Mouse (Mus musculus): ENCODE measurements around the gene Mcrip1. TPM values are rescaled to one million over a fixed set of nuclear protein-coding genes. Genes with fewer than 3 reads are reported as not detected.

The Mcrip1 gene
- polyA plus RNA-seq, 1 experiment from 2014 or later = 215 TPM

DNA sequence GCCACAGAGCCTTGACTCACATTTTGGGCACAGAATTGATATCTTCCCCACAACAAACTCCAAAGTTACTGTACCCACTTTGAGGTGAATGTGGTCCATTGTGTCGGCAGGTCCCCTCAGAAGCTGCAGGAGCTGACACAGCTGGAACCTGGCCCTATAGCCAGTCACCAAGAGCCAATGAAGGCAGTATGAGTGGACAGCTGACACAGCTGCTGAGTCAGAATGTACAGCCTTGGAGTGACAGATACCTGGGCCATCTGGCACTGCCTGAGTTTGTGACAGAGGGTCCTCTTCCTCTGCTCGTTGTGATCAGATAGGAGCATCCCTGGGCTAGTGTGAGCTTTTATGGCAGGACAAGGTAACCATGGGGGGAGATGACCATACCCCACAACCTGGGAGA is 5.7 kb upstream of the Mcrip1 start:
- Histone ChIP-seq H3K4me1 (ENCODE audit: insufficient read depth, low read depth, low read length) (no peaks in the 10 kb centered on the region), H3K36me3 (ENCODE audit: insufficient read depth, low read length) (peaks cover 12% of the 10 kb centered on the region), H3K4me3 (ENCODE audit: low read depth, low read length) (no peak overlapping the region), H3K4me2 (replicated peaks; ENCODE audit: low read depth, low read length) (no peak overlapping the region), H3K27ac (ENCODE audit: low read length) (no peak overlapping the region), H3K9ac (replicated peaks; ENCODE audit: low read depth) (no peak overlapping the region), H3K9me3 (ENCODE audit: low read length) (no peaks in the 10 kb centered on the region), H3K27me3 (replicated peaks; ENCODE audit: insufficient read depth, low read length) (no peaks in the 10 kb centered on the region)
- TF ChIP-seq EP300 (IDR thresholded peaks at IDR 0.05) = no peak
- no peak for TF ChIP-seq CTCF (IDR thresholded peaks at IDR 0.05)
- no peak; the same call in 1 of the 2 replicates for ATAC-seq
- DNase-seq (ENCODE audit: low spot score) = no peak
- WGBS = 66% methylated on average over 2 of the region's 2 CpGs

DNA sequence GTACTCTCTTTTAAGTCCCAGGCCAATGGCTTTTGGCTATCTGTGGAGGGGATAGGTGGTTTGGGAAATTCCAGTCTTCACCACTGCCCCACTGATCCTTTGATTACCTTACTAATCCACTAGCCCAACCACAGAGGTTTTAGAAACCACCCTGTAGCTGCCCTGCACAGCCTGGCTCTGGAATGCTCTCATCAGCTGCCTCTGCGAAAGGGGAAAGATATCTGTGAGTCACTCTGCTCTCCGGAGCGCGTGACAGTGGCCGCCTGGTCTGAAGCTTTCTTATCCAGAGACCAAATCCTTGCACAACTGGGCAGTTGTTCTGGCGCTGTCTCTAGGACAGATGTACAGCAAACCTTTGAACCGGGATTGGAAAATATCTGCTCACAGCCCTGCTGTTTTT is 5.3 kb upstream of the Mcrip1 start:
- DNase-seq (ENCODE audit: low spot score) (peak; percentile 58), ATAC-seq (peak; percentile 58)
- Histone ChIP-seq H3K9me3 (ENCODE audit: low read length) (no peaks in the 10 kb centered on the region), H3K4me1 (ENCODE audit: insufficient read depth, low read depth, low read length) (peaks cover 3% of the 10 kb centered on the region), H3K4me2 (replicated peaks; ENCODE audit: low read depth, low read length) (no peak overlapping the region), H3K27ac (ENCODE audit: low read length) (no peak overlapping the region), H3K4me3 (ENCODE audit: low read depth, low read length) (no peak overlapping the region), H3K27me3 (replicated peaks; ENCODE audit: insufficient read depth, low read length) (no peaks in the 10 kb centered on the region), H3K36me3 (ENCODE audit: insufficient read depth, low read length) (peaks cover 9% of the 10 kb centered on the region), H3K9ac (replicated peaks; ENCODE audit: low read depth) (no peak overlapping the region)
- TF ChIP-seq CTCF (IDR thresholded peaks at IDR 0.05) (no peak), EP300 (IDR thresholded peaks at IDR 0.05) (no peak)
- WGBS = 79% methylated on average over 7 of the region's 7 CpGs

DNA sequence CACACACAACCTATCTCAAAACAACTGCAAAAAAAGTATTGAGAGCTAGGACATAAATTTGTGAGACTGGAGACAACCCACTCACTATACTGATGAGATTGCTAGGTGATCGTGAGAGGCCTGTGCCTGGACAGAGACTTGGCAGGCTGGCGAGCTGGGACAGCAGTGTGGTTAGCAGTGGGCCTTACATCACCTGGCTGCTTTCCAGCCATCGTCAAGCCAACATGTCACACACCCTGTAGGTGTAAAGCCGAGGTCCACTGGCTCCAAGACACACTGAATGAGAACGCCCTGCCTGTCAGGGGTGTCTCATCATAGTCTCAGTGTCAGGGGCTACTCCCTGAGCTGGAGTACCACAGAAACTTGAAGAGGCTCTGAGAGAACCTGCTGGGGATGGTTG is 3.2 kb upstream of the Mcrip1 start:
- Histone ChIP-seq H3K9me3 (ENCODE audit: low read length) (no peaks in the 10 kb centered on the region), H3K4me1 (ENCODE audit: insufficient read depth, low read depth, low read length) (peaks cover 11% of the 10 kb centered on the region), H3K4me2 (replicated peaks; ENCODE audit: low read depth, low read length) (no peak overlapping the region), H3K36me3 (ENCODE audit: insufficient read depth, low read length) (no peaks in the 10 kb centered on the region), H3K4me3 (ENCODE audit: low read depth, low read length) (no peak overlapping the region), H3K27ac (ENCODE audit: low read length) (no peak overlapping the region), H3K9ac (replicated peaks; ENCODE audit: low read depth) (no peak overlapping the region), H3K27me3 (replicated peaks; ENCODE audit: insufficient read depth, low read length) (no peaks in the 10 kb centered on the region)
- ATAC-seq (no peak), DNase-seq (ENCODE audit: low spot score) (no peak)
- WGBS = 62% methylated on average over 5 of the region's 5 CpGs
- TF ChIP-seq EP300 (IDR thresholded peaks at IDR 0.05) = no peak
- no peak for TF ChIP-seq CTCF (IDR thresholded peaks at IDR 0.05)

DNA sequence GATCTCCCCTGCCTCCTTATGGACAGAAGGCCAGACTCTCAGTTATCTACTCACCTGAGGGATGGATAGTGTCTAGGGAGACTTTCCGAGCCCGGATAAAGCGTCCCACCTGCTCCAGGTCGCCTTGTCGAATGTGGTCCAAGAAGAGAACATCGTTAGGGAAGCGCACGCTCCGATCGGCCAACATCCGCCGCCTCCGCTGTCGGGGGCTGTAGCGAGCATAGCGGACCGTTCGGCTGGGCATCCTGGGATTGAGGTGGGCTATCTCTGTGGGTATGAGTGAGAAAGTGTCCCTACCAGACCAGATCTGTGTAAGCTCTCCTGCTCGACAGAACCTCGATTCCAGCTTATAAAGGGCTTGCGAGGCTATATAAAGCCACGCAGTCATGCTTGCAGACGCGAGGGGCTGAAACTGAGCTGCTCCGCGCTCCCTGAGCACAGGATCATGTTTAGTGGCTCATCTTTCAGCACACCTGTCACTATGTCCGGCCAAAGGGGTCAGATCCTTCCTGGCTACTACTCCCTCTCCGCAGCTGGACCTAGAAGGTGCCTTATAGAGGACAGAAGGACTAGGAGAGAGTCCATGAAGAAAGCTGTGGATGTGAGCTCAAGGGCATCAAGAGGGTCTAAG is 1.4 kb upstream of the Mcrip1 start, which contains the start of gene Ppp1r27:
Ppp1r27 (minus strand) TSS at position 323 of the 631 bp plus-strand sequence.
- no peaks in the 10 kb centered on the region for H3K36me3 ChIP-seq (ENCODE audit: insufficient read depth, low read length)
- WGBS = 91% methylated on average over 28 of the region's 28 CpGs
- DNase-seq (ENCODE audit: low spot score) = no peak
- H3K9me3 ChIP-seq (ENCODE audit: low read length) = no peaks in the 10 kb centered on the region
- H3K27me3 ChIP-seq (replicated peaks; ENCODE audit: insufficient read depth, low read length) = no peaks in the 10 kb centered on the region
- peak within 1 kb of the TSS; percentile 66 for H3K4me2 ChIP-seq (replicated peaks; ENCODE audit: low read depth, low read length)
- no peak within 1 kb of the TSS for H3K9ac ChIP-seq (replicated peaks; ENCODE audit: low read depth)
- no peak for ATAC-seq
- peak within 1 kb of the TSS; percentile 97; the same call in 1 of the 2 replicates for H3K27ac ChIP-seq (ENCODE audit: low read length)
- no peak for TF ChIP-seq CTCF (IDR thresholded peaks at IDR 0.05)
- no peak for TF ChIP-seq EP300 (IDR thresholded peaks at IDR 0.05)
- peaks cover 15% of the 10 kb centered on the region for H3K4me1 ChIP-seq (ENCODE audit: insufficient read depth, low read depth, low read length)
- H3K4me3 ChIP-seq (ENCODE audit: low read depth, low read length) = peak within 1 kb of the TSS; percentile 76

DNA sequence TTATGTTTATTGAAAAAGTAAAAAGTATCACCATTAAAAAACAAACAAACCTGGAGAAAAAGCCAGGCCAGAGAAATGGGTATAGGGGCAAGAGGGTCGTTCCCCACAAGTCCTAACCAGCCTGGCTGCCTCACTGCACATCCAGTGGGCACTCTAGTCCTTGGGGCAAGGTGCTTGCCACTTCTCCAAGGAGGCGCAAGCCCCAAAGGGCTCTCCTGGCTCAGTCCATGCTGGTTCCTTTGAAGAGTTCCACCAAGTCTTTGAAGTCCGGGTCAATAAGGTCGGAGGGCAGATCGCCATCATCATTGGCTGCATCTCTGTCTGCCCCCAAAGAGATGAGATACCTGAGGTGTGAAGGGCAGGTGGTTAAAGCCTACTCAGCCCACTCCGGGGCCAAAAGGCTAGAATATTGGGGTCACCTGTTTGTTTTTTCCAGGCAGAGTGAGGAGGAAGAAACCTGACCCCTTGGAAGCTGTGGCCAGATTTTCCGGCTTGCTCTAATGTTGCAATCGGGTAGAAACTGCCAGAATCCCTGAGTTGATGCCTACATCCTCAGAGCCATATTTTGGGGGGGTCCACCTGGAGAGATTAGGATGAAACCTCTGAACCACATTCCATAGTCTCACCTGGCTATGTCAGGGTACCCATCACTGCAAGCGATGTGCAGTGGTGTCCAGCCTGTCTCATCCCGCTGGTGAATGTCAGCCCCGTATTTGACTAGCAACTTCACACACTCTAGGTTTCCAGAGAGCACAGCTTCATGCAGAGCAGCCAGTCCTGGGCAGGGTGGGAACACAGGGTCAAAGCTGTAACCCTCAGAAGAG is 671 bp upstream of the Mcrip1 start:
- H3K4me1 ChIP-seq (ENCODE audit: insufficient read depth, low read depth, low read length) = peaks cover 15% of the 10 kb centered on the region
- H3K9me3 ChIP-seq (ENCODE audit: low read length) = no peaks in the 10 kb centered on the region
- TF ChIP-seq CTCF (IDR thresholded peaks at IDR 0.05) (no peak), EP300 (IDR thresholded peaks at IDR 0.05) (no peak)
- 55% methylated on average over 11 of the region's 11 CpGs for WGBS
- peak overlapping the region; percentile 76 for H3K4me3 ChIP-seq (ENCODE audit: low read depth, low read length)
- peak overlapping the region; percentile 66 for H3K4me2 ChIP-seq (replicated peaks; ENCODE audit: low read depth, low read length)
- ATAC-seq (no peak), DNase-seq (ENCODE audit: low spot score) (no peak)
- H3K27ac ChIP-seq (ENCODE audit: low read length) = peak overlapping the region; percentile 97; the same call in 1 of the 2 replicates
- H3K27me3 ChIP-seq (replicated peaks; ENCODE audit: insufficient read depth, low read length) = no peaks in the 10 kb centered on the region
- no peaks in the 10 kb centered on the region for H3K36me3 ChIP-seq (ENCODE audit: insufficient read depth, low read length)
- H3K9ac ChIP-seq (replicated peaks; ENCODE audit: low read depth) = no peak overlapping the region

DNA sequence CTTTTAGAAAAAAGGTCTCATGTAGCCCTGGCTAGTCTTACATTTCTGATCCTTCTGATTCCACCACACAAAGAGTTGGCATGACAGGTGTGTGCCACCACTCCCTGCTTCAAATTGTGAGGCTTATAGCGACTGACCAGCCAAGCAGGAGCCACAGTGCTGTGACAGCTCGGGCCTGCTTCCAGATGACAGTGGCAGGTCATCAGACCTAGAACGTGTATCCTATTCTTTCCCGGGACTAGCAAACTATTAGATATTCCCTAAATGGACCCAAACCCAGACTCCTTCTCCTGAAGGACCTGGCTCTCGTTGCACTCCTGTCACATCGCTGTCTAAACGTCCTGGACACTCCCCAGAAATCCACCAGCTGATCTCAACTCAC is 750 bp downstream of the Mcrip1 start:
- Histone ChIP-seq H3K36me3 (ENCODE audit: insufficient read depth, low read length) (peaks cover 9% of the 10 kb centered on the region; the same call in 1 of the 2 replicates), H3K9ac (replicated peaks; ENCODE audit: low read depth) (peak overlapping the region; percentile 89), H3K4me3 (ENCODE audit: low read depth, low read length) (peak overlapping the region; percentile 76), H3K27ac (ENCODE audit: low read length) (peak overlapping the region; percentile 97), H3K27me3 (replicated peaks; ENCODE audit: insufficient read depth, low read length) (no peaks in the 10 kb centered on the region), H3K9me3 (ENCODE audit: low read length) (no peaks in the 10 kb centered on the region), H3K4me2 (replicated peaks; ENCODE audit: low read depth, low read length) (peak overlapping the region; percentile 66), H3K4me1 (ENCODE audit: insufficient read depth, low read depth, low read length) (peaks cover 15% of the 10 kb centered on the region)
- DNase-seq (ENCODE audit: low spot score) (peak; percentile 47), ATAC-seq (no peak)
- 5% methylated on average over 7 of the region's 7 CpGs for WGBS
- TF ChIP-seq CTCF (IDR thresholded peaks at IDR 0.05) (no peak), EP300 (IDR thresholded peaks at IDR 0.05) (no peak)

All from lung, postnatal 0 days (tissue).